Mouse (Mus musculus): Measurements from ENCODE around the gene Gprin1. TPM values are rescaled to one million over a fixed set of nuclear protein-coding genes. Genes with fewer than 3 reads are reported as not detected.

The Gprin1 gene
- polyA plus RNA-seq, 1 experiment from 2014 or later, result 0.80 TPM

DNA sequence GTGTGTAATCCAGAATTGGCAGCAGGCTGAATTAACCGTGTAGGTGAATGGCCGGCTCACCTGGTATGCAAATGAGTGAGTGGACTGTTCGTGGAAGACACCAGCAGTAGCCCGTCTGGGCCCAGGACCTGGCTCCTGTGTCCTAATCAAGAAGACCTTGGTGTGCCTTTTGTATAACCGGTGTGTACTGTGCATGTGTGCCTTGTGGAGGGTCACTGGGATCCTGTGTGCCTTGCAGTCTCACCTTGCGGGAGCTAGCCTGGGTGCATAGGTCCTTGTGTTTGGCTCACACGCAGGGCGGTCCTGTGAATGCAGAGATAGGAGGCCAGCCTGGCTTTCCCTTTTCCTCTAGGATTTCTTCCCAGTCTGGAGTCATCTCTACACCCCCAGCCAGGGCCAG is 1.5 kb downstream of the Gprin1 start:
- WGBS, result 75% methylated on average over 8 of the region's 8 CpGs
- no peak for ATAC-seq (ENCODE audit: insufficient read depth, low FRiP score, low read depth)

DNA sequence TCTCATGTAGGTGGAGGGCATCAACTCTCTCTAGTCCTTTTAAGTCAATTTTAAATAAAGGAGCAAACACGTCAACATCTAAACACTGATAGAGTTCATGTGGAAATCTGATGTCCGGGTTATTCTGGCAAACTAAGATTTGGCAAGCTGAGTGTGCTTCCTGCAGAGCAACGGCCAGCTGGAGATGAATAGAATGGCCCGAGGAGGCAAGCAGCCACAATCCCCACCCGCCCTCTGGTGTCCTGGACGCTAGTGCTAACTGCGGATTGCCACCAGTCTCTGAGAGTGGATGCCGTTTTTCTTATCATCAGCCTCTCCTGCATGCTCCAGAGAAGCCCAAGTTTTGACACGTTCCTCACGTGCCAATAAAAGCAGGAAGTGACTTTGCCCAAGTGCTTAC is 2.8 kb downstream of the Gprin1 start:
- no peaks in the 10 kb centered on the region for H3K9me3 ChIP-seq
- no peaks in the 10 kb centered on the region for H3K36me3 ChIP-seq
- no peak overlapping the region for H3K9ac ChIP-seq
- H3K4me3 ChIP-seq (replicated peaks), result no peak overlapping the region
- H3K27ac ChIP-seq, result no peak overlapping the region
- H3K4me1 ChIP-seq, result peaks cover 7% of the 10 kb centered on the region
- H3K27me3 ChIP-seq (replicated peaks), result peaks cover 33% of the 10 kb centered on the region
- no peak overlapping the region for H3K4me2 ChIP-seq
- WGBS, result 41% methylated on average over 10 of the region's 10 CpGs
- no peak for ATAC-seq (ENCODE audit: insufficient read depth, low FRiP score, low read depth)

More for the DNA sequence above, 1.5 kb downstream of the Gprin1 start:
- Histone ChIP-seq H3K9me3 (no peaks in the 10 kb centered on the region), H3K9ac (no peak overlapping the region), H3K4me2 (no peak overlapping the region), H3K27ac (no peak overlapping the region), H3K4me1 (peaks cover 7% of the 10 kb centered on the region), H3K4me3 (replicated peaks) (no peak overlapping the region), H3K36me3 (no peaks in the 10 kb centered on the region), H3K27me3 (replicated peaks) (peaks cover 33% of the 10 kb centered on the region)

DNA sequence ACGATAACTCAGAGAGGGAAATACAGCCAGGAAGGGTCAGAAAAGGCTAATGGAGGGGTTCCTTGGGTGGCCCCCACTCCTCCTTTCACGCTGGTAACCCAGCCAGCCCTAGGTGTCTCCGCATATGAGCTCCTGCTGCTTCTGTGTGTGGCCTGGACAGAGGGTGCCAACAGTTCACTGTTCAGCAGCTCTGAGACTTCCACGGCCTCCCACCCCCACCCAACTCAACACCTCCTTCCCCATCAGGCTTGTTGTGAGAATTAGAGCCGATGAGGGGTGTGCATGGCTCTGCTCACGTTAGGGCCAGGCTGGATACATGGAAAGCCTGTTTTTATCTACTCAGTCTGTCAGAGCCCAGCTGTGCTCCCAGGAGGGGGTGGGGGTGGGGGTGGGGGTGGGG is 3.6 kb downstream of the Gprin1 start:
- ATAC-seq (ENCODE audit: insufficient read depth, low FRiP score, low read depth), result no peak
- Histone ChIP-seq H3K36me3 (no peaks in the 10 kb centered on the region), H3K4me2 (no peak overlapping the region), H3K27me3 (replicated peaks) (peaks cover 33% of the 10 kb centered on the region), H3K4me3 (replicated peaks) (no peak overlapping the region), H3K27ac (no peak overlapping the region), H3K4me1 (peaks cover 7% of the 10 kb centered on the region), H3K9me3 (no peaks in the 10 kb centered on the region), H3K9ac (no peak overlapping the region)
- WGBS, result 42% methylated on average over 6 of the region's 6 CpGs

DNA sequence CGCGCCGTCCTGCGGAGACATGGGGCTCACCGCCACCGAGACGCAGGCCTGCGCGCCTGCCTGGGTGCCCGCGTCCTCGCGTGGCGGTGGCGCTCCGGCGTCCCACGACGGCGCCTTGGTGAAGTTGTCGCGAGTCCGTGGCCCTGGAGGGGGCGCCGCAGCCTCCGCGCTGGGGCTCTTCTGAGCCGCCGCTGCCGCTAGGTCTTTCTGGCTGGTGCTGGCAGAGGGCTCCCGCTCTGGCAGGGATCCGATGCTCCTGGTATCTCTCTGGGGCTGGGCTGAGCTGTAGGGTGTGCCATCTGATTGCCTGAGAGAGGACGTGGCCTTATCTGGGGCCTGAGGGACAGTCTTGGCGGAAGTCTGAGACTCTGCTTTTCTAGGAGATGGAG is 11.5 kb downstream of the Gprin1 start:
- ATAC-seq (ENCODE audit: insufficient read depth, low FRiP score, low read depth), result no peak
- Histone ChIP-seq H3K27ac (no peak overlapping the region), H3K36me3 (no peaks in the 10 kb centered on the region), H3K9ac (no peak overlapping the region), H3K27me3 (replicated peaks) (peaks cover 45% of the 10 kb centered on the region), H3K4me2 (peak overlapping the region; percentile 70), H3K4me3 (replicated peaks) (peak overlapping the region; percentile 38), H3K9me3 (no peaks in the 10 kb centered on the region), H3K4me1 (peaks cover 12% of the 10 kb centered on the region)
- WGBS, result 5% methylated on average over 34 of the region's 34 CpGs

DNA sequence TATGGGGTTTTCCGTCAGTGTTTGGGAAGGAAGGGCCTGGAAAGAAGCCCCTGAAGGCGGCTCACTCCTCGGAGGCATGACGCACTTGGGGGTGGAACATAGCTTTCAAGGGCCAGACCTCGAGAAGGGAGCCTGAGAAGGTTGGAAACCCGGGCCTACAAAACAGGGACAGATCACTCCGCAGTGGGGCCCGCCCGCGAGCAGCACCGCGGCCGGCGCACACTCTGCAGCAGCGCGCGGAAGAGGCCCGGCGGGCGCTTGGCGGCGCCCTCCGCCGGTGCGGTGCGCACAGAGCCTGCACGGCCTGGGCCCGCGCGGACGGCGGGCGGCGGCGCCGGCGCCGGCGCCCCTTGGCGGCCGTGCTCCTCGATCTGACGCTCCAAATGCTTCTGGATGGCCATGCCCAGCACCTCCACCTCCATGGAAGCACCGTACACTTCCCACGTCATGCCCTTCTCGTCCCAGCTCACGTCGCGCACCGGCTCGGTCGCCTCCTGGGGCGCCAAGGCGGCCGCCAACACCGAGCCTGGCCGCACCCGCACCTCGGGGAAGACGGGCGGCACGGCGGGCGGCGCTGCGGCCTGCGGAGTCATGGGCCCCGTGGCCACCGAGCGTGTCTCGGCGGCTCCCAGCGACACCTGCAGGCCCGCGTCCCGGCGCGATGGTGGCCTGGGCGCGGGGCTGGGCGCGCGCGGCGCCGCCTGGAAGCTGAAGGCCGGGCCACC is 12.0 kb downstream of the Gprin1 start:
- Histone ChIP-seq H3K9ac (no peak overlapping the region), H3K4me1 (peaks cover 12% of the 10 kb centered on the region), H3K4me2 (peak overlapping the region; percentile 70), H3K9me3 (no peaks in the 10 kb centered on the region), H3K27ac (no peak overlapping the region), H3K36me3 (no peaks in the 10 kb centered on the region), H3K4me3 (replicated peaks) (peak overlapping the region; percentile 38), H3K27me3 (replicated peaks) (peaks cover 45% of the 10 kb centered on the region)
- peak; percentile 64; the same call in 1 of the 2 replicates for ATAC-seq (ENCODE audit: insufficient read depth, low FRiP score, low read depth)
- WGBS, result under 1% methylated on average over 78 of the region's 87 CpGs

DNA sequence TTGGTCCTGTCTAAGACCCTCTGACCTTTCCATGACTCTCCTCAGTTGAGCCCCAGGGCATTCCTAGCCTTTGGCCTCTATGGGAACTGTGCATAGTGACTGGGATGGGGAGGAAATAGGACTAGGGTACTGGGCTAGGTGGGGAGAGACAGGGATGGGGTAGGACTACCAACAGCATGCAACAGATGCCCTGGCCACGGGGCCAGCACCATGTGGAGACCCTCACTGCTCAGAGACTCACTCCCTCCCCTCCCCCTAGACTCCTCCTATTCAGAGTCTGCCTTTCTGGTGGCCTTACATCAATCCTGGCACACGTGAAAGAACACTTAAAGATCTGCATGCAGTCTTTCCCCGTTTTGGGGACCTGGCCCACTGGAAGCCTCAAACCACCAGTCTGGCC is 12.7 kb downstream of the Gprin1 start:
- ATAC-seq (ENCODE audit: insufficient read depth, low FRiP score, low read depth), result no peak
- Histone ChIP-seq H3K36me3 (no peaks in the 10 kb centered on the region), H3K9ac (no peak overlapping the region), H3K9me3 (no peaks in the 10 kb centered on the region), H3K4me2 (peak overlapping the region; percentile 70), H3K4me3 (replicated peaks) (peak overlapping the region; percentile 38), H3K4me1 (peaks cover 12% of the 10 kb centered on the region), H3K27me3 (replicated peaks) (peaks cover 45% of the 10 kb centered on the region), H3K27ac (no peak overlapping the region)
- whole genome bisulfite sequencing, result 20% methylated on average over 3 of the region's 3 CpGs

DNA sequence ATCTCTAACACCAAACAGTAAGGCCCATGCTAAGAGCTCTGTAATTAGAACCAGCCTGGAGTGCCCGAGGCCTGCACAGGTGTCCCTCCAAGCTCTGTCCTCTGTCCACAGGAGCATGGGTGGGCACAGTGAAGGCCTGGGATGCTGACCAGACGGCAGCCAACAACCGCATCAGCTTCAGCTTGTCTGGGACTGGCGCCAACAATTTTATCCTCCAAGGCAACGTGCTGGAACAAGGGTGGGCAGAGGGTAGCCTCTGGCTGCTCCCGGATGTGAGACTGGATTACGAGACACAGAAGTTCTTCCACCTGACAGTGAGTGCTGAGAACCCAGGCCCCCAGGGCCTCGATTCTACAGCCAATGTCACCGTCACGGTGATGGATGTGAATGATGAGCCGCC is 23.5 kb downstream of the Gprin1 start:
- no peak for ATAC-seq (ENCODE audit: insufficient read depth, low FRiP score, low read depth)
- no peaks in the 10 kb centered on the region for H3K4me1 ChIP-seq
- H3K4me2 ChIP-seq, result no peak overlapping the region
- no peak overlapping the region for H3K4me3 ChIP-seq (replicated peaks)
- H3K9me3 ChIP-seq, result no peaks in the 10 kb centered on the region
- WGBS, result 61% methylated on average over 11 of the region's 11 CpGs
- H3K36me3 ChIP-seq, result no peaks in the 10 kb centered on the region
- no peaks in the 10 kb centered on the region for H3K27me3 ChIP-seq (replicated peaks)
- H3K27ac ChIP-seq, result no peak overlapping the region
- H3K9ac ChIP-seq, result no peak overlapping the region

DNA sequence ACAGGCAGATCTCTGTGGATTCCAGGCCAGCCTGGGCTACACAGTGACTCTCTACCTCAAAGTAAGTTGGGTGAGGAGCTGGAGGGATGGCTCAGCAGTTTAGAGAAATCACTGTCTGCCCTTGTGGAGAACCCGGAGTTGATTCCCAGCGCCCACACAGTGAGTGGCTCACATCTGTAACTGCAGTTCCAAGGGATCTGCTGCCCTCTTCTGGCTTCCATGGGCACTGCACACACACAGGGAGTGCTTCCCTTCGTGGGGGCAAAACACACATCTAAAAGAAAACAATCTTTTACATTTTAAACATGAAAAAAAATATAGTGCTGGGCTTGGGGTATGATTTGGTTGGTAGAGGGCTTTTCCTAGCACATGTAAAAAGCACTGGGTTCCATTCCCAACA is 26.5 kb downstream of the Gprin1 start:
- ATAC-seq (ENCODE audit: insufficient read depth, low FRiP score, low read depth), result no peak
- Histone ChIP-seq H3K27ac (no peak overlapping the region), H3K4me1 (no peaks in the 10 kb centered on the region), H3K9me3 (no peaks in the 10 kb centered on the region), H3K4me3 (replicated peaks) (no peak overlapping the region), H3K27me3 (replicated peaks) (no peaks in the 10 kb centered on the region), H3K36me3 (no peaks in the 10 kb centered on the region), H3K4me2 (no peak overlapping the region), H3K9ac (no peak overlapping the region)
- 85% methylated on average over 3 of the region's 3 CpGs for WGBS

DNA sequence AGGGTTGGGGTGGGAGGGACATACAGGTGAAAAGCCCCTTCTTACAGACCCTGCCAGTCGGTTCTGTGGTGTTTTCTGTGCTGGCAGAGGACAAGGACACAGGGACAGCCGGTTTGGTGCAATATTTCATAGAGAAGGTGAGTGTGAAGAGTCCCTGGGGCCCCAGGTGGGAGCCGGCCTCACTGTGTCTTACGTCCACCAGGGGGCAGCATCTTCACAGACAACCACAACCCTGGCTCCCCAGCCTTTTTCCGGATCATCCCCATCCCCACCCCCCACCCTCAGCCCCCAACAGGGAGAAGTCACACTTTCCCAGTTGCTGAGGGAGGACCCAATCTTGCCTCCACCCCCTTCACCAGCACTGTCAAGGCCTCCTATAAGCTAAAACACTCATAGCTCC is 32.8 kb downstream of the Gprin1 start:
- ATAC-seq (ENCODE audit: insufficient read depth, low FRiP score, low read depth), result no peak
- no peaks in the 10 kb centered on the region for H3K27me3 ChIP-seq (replicated peaks)
- 3% methylated on average over 5 of the region's 5 CpGs for WGBS
- H3K4me1 ChIP-seq, result no peaks in the 10 kb centered on the region
- H3K9me3 ChIP-seq, result no peaks in the 10 kb centered on the region
- no peaks in the 10 kb centered on the region for H3K36me3 ChIP-seq
- H3K4me3 ChIP-seq (replicated peaks), result no peak overlapping the region
- no peak overlapping the region for H3K9ac ChIP-seq
- H3K4me2 ChIP-seq, result no peak overlapping the region
- H3K27ac ChIP-seq, result no peak overlapping the region

DNA sequence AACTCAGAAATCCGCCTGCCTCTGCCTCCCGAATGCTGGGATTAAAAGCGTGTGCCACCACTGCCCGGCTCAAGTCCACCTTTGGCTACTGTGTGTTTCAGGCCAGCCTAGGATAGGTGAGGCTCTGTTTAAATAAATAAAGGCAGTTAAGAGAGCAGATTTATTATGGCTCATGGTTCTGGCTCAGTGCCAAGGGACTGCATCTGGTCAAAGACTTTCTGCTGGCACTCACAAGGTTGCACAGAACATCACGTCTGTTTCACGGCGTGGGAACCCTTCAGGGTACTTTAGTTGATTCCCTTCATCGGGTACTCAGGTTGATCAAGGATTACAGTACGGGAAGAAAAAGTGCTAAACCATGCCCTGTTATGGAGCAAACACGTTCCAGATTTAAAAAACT is 34.7 kb downstream of the Gprin1 start:
- no peak for ATAC-seq (ENCODE audit: insufficient read depth, low FRiP score, low read depth)
- Histone ChIP-seq H3K9me3 (no peaks in the 10 kb centered on the region), H3K4me1 (no peaks in the 10 kb centered on the region), H3K4me2 (no peak overlapping the region), H3K4me3 (replicated peaks) (no peak overlapping the region), H3K9ac (no peak overlapping the region), H3K27me3 (replicated peaks) (no peaks in the 10 kb centered on the region), H3K27ac (no peak overlapping the region), H3K36me3 (no peaks in the 10 kb centered on the region)
- 62% methylated on average over 10 of the region's 10 CpGs for WGBS

DNA sequence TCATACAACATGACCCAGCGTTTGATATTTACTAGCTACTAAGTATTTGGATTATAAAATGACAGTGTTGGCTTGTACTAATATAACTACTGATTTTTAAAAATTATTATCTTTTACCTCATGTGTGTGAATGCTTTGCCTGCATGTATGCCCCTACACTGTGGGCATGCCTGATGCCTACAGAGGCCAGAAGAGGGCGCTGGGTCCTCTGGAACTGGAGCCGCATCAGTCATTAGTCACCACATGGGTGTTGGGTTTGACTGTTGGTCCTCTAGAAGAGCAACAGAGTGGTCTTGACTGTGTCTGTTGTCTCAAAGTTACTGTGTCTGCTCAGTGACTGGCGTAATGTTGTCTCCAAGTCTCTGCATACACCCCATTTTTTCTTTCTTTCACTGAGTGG is 35.3 kb downstream of the Gprin1 start:
- ATAC-seq (ENCODE audit: insufficient read depth, low FRiP score, low read depth), result no peak
- Histone ChIP-seq H3K27ac (no peak overlapping the region), H3K9ac (no peak overlapping the region), H3K4me2 (no peak overlapping the region), H3K4me3 (replicated peaks) (no peak overlapping the region), H3K36me3 (no peaks in the 10 kb centered on the region), H3K27me3 (replicated peaks) (no peaks in the 10 kb centered on the region), H3K4me1 (no peaks in the 10 kb centered on the region), H3K9me3 (no peaks in the 10 kb centered on the region)
- WGBS, result 51% methylated on average over 4 of the region's 4 CpGs

DNA sequence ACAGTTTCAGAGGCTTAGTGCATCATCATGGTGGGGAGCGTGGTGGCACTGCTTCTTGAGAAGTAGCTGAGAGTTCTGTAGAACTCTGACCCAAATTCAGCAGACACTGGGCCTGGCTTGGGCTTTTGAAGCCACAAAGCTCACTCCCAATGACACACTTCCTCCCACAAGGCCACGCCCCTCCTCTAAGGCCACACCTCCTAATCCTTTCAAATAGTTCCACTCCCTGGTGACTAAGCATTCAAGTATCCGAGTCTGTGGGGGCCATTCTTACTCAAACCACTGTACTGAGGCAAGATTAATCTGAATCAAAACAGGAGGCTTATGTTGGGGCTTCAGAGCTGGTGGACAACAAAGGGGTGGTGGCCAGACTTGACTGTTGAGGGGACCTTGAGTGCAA is 38.8 kb downstream of the Gprin1 start:
- Histone ChIP-seq H3K36me3 (no peaks in the 10 kb centered on the region), H3K4me3 (replicated peaks) (no peak overlapping the region), H3K27me3 (replicated peaks) (no peaks in the 10 kb centered on the region), H3K9ac (no peak overlapping the region), H3K4me1 (no peaks in the 10 kb centered on the region), H3K27ac (no peak overlapping the region), H3K4me2 (no peak overlapping the region), H3K9me3 (no peaks in the 10 kb centered on the region)
- no peak for ATAC-seq (ENCODE audit: insufficient read depth, low FRiP score, low read depth)
- 85% methylated on average over 3 of the region's 3 CpGs for WGBS

DNA sequence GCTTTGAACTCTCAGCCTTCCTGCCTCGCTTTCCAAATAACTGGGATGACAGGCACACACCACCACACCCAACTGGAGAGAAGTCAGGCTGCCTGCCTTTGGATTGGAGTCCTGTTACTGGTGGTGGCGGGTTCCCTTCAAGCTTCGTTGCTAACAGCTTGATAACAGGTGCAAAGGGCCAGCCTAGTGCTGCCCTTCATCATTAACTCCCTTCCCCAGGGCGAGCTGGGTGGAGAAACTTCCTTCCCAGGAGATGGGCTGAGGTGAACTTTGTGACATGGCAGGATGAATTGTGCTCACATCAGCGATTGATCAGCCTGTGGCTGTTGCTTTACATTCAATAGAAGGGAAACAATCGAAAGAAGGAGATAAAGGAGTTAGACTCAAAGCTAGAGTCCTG is 44.8 kb downstream of the Gprin1 start:
- Histone ChIP-seq H3K4me1 (0 out of 2 replicates have a peak, but pooled peaks cover 5% of the 10 kb centered on the region), H3K9ac (no peak overlapping the region), H3K36me3 (no peaks in the 10 kb centered on the region), H3K4me2 (no peak overlapping the region), H3K27ac (no peak overlapping the region), H3K27me3 (replicated peaks) (no peaks in the 10 kb centered on the region), H3K4me3 (replicated peaks) (no peak overlapping the region), H3K9me3 (no peaks in the 10 kb centered on the region)
- no peak for ATAC-seq (ENCODE audit: insufficient read depth, low FRiP score, low read depth)
- WGBS, result 46% methylated on average over 6 of the region's 6 CpGs
